Mouse (Mus musculus): Measurements from ENCODE around the gene Spg7. TPM values are rescaled to one million over a fixed set of nuclear protein-coding genes. Genes with fewer than 3 reads are reported as not detected.
"Not testable (repeated sequence)": the region's sequence is repeated elsewhere in the genome, so short reads cannot be mapped to it uniquely, and the experiment has no call there.

The Spg7 gene
- polyA plus RNA-seq, 1 experiment = 76.9 TPM

- no peak overlapping the region for H3K4me3 ChIP-seq (ENCODE audit: insufficient read depth, low read length)
- H3K4me1 ChIP-seq (ENCODE audit: control insufficient read depth, insufficient read depth, low read length) = no peaks in the 10 kb centered on the region
- H3K27ac ChIP-seq (ENCODE audit: insufficient read depth, low read length) = peak overlapping the region; percentile 43; the same call in 1 of the 2 replicates
- TF ChIP-seq POLR2A (IDR thresholded peaks at IDR 0.05; ENCODE audit: extremely low read depth, insufficient read depth, low read length) (no peak), CTCF (IDR thresholded peaks at IDR 0.05; ENCODE audit: extremely low read depth, insufficient read depth, low read length) (no peak)
Observed at GRCm38 (mm10) chr8:123082993-123083392, 20.3 kb downstream of the Spg7 start.

GRCm38 (mm10) chr8:123083610-123084009 is 20.9 kb downstream of the Spg7 start:
- Histone ChIP-seq H3K4me3 (ENCODE audit: insufficient read depth, low read length) (no peak overlapping the region), H3K4me1 (ENCODE audit: control insufficient read depth, insufficient read depth, low read length) (no peaks in the 10 kb centered on the region), H3K27ac (ENCODE audit: insufficient read depth, low read length) (peak overlapping the region; percentile 89)
- TF ChIP-seq POLR2A (IDR thresholded peaks at IDR 0.05; ENCODE audit: extremely low read depth, insufficient read depth, low read length) (no peak), CTCF (IDR thresholded peaks at IDR 0.05; ENCODE audit: extremely low read depth, insufficient read depth, low read length) (no peak)

GRCm38 (mm10) chr8:123087289-123087688 is 24.5 kb downstream of the Spg7 start:
- TF ChIP-seq POLR2A (IDR thresholded peaks at IDR 0.05; ENCODE audit: extremely low read depth, insufficient read depth, low read length) (no peak), CTCF (IDR thresholded peaks at IDR 0.05; ENCODE audit: extremely low read depth, insufficient read depth, low read length) (no peak)
- Histone ChIP-seq H3K27ac (ENCODE audit: insufficient read depth, low read length) (no peak overlapping the region), H3K4me3 (ENCODE audit: insufficient read depth, low read length) (no peak overlapping the region), H3K4me1 (ENCODE audit: control insufficient read depth, insufficient read depth, low read length) (no peaks in the 10 kb centered on the region)

GRCm38 (mm10) chr8:123097216-123097615 is 34.5 kb downstream of the Spg7 start:
- Histone ChIP-seq H3K4me3 (ENCODE audit: insufficient read depth, low read length) (no peak overlapping the region), H3K27ac (ENCODE audit: insufficient read depth, low read length) (no peak overlapping the region), H3K4me1 (ENCODE audit: control insufficient read depth, insufficient read depth, low read length) (no peaks in the 10 kb centered on the region)
- TF ChIP-seq POLR2A (IDR thresholded peaks at IDR 0.05; ENCODE audit: extremely low read depth, insufficient read depth, low read length) (no peak), CTCF (IDR thresholded peaks at IDR 0.05; ENCODE audit: extremely low read depth, insufficient read depth, low read length) (no peak)

GRCm38 (mm10) chr8:123097786-123098584 is 35.2 kb downstream of the Spg7 start:
- no peak overlapping the region for H3K4me3 ChIP-seq (ENCODE audit: insufficient read depth, low read length)
- TF ChIP-seq POLR2A (IDR thresholded peaks at IDR 0.05; ENCODE audit: extremely low read depth, insufficient read depth, low read length) = 0 out of 2 replicates have a peak, but pooled peaks have one; percentile 13
- no peak for TF ChIP-seq CTCF (IDR thresholded peaks at IDR 0.05; ENCODE audit: extremely low read depth, insufficient read depth, low read length)
- H3K27ac ChIP-seq (ENCODE audit: insufficient read depth, low read length) = peak overlapping the region; percentile 28; the same call in 1 of the 2 replicates
- no peaks in the 10 kb centered on the region for H3K4me1 ChIP-seq (ENCODE audit: control insufficient read depth, insufficient read depth, low read length)

GRCm38 (mm10) chr8:123100288-123100687 is 37.5 kb downstream of the Spg7 start:
- Histone ChIP-seq H3K4me3 (ENCODE audit: insufficient read depth, low read length) (no peak overlapping the region), H3K27ac (ENCODE audit: insufficient read depth, low read length) (no peak overlapping the region), H3K4me1 (ENCODE audit: control insufficient read depth, insufficient read depth, low read length) (peaks cover 3% of the 10 kb centered on the region; the same call in 1 of the 2 replicates)
- TF ChIP-seq CTCF (IDR thresholded peaks at IDR 0.05; ENCODE audit: extremely low read depth, insufficient read depth, low read length) (no peak), POLR2A (IDR thresholded peaks at IDR 0.05; ENCODE audit: extremely low read depth, insufficient read depth, low read length) (no peak)

- TF ChIP-seq POLR2A (IDR thresholded peaks at IDR 0.05; ENCODE audit: extremely low read depth, insufficient read depth, low read length) (no peak), CTCF (IDR thresholded peaks at IDR 0.05; ENCODE audit: extremely low read depth, insufficient read depth, low read length) (no peak)
- peaks cover 3% of the 10 kb centered on the region; the same call in 1 of the 2 replicates for H3K4me1 ChIP-seq (ENCODE audit: control insufficient read depth, insufficient read depth, low read length)
- no peak overlapping the region for H3K4me3 ChIP-seq (ENCODE audit: insufficient read depth, low read length)
- H3K27ac ChIP-seq (ENCODE audit: insufficient read depth, low read length) = no peak overlapping the region
Observed at GRCm38 (mm10) chr8:123101244-123101643, 38.5 kb downstream of the Spg7 start.

GRCm38 (mm10) chr8:123101735-123102685 is 39.3 kb downstream of the Spg7 start, which contains the start of gene Rpl13:
Rpl13 (plus strand) TSS chr8:123102350.
- TF ChIP-seq POLR2A (IDR thresholded peaks at IDR 0.05; ENCODE audit: extremely low read depth, insufficient read depth, low read length) (peak; percentile 96), CTCF (IDR thresholded peaks at IDR 0.05; ENCODE audit: extremely low read depth, insufficient read depth, low read length) (no peak)
- Histone ChIP-seq H3K4me3 (ENCODE audit: insufficient read depth, low read length) (peak within 1 kb of the TSS; percentile 71), H3K27ac (ENCODE audit: insufficient read depth, low read length) (peak within 1 kb of the TSS; percentile 54), H3K4me1 (ENCODE audit: control insufficient read depth, insufficient read depth, low read length) (peaks cover 3% of the 10 kb centered on the region; the same call in 1 of the 2 replicates)

- H3K27ac ChIP-seq (ENCODE audit: insufficient read depth, low read length) = peak overlapping the region; percentile 54; the same call in 1 of the 2 replicates
- H3K4me1 ChIP-seq (ENCODE audit: control insufficient read depth, insufficient read depth, low read length) = not testable (repeated sequence)
- peak overlapping the region; percentile 71 for H3K4me3 ChIP-seq (ENCODE audit: insufficient read depth, low read length)
Observed at GRCm38 (mm10) chr8:123102855-123103254, 40.1 kb downstream of the Spg7 start.
